Mouse (Mus musculus) forebrain, embryonic 11.5 days (tissue): ENCODE results near the gene Slc12a8. TPM values are rescaled to one million over a fixed set of nuclear protein-coding genes. Genes with fewer than 3 reads are reported as not detected.

Source experiments
- ATAC-seq: fragments of 200-750 bp; cut with Nextera tagmentation; replicated peaks from 2 replicates; pipeline ENCODE4 v1.8.0; 2017; ENCODE audit warnings: moderate TSS enrichment; ENCODE audit not compliant: low FRiP score
- DNase-seq: peaks from one replicate; pipeline ENCODE4 v3.0.0-alpha.2; 2017; ENCODE audit warnings: low spot score
- H3K27ac ChIP-seq: fragments of 300-500 bp; sonication (generic); 2 replicates; pipeline ENCODE4 v1.5.1; 2014; ENCODE audit warnings: low read depth, low read length
- H3K27me3 ChIP-seq: fragments of 300-500 bp; sonication (generic); 2 replicates; pipeline ENCODE4 v1.6.1; 2014; ENCODE audit warnings: mild to moderate bottlenecking, low read length, mixed read lengths; ENCODE audit not compliant: control insufficient read depth, insufficient read depth
- H3K36me3 ChIP-seq: fragments of 300-500 bp; sonication (generic); 2 replicates; pipeline ENCODE4 v1.6.1; 2014; ENCODE audit warnings: mild to moderate bottlenecking, low read length, moderate library complexity, mixed read lengths; ENCODE audit not compliant: control insufficient read depth, insufficient read depth
- H3K4me1 ChIP-seq: fragments of 300-500 bp; sonication (generic); replicated peaks from 2 replicates; pipeline ENCODE4 v1.6.1; 2014; ENCODE audit warnings: low read length, mixed read lengths; ENCODE audit not compliant: control insufficient read depth, insufficient read depth
- H3K4me2 ChIP-seq: fragments of 300-500 bp; sonication (generic); 2 replicates; pipeline ENCODE4 v1.6.1; 2014; ENCODE audit warnings: low read depth, mild to moderate bottlenecking, low read length, moderate library complexity, mixed read lengths; ENCODE audit not compliant: severe bottlenecking
- H3K4me3 ChIP-seq: fragments of 300-500 bp; sonication (generic); 2 replicates; pipeline ENCODE4 v1.5.1; 2014; ENCODE audit warnings: low read depth, low read length
- H3K9ac ChIP-seq: fragments of 300-500 bp; sonication (generic); 2 replicates; pipeline ENCODE4 v1.6.1; 2014; ENCODE audit warnings: low read length
- H3K9me3 ChIP-seq: fragments of 300-500 bp; sonication (generic); 2 replicates; pipeline ENCODE4 v1.6.1; 2016; ENCODE audit warnings: low read length, mixed read lengths; ENCODE audit not compliant: control insufficient read depth
- WGBS: fragments of 180-500 bp; shearing (Covaris S2); extraction: QIAGEN DNeasy Blood & Tissue Kit; methylation state at CpG from one replicate; pipeline ENCODE4 v1.1.7; 2014; 5-methylcytosine and 5-hydroxymethylcytosine counted together
- polyA plus RNA-seq: library from polyadenylated mRNA; unstranded; fragments of >200 nt; fragmentation: Nextera tagmentation; extraction: Ambion mirVana; gene quantifications from 2 replicates; pipeline ENCODE4 v1.2.1, GENCODE M21; 2014

The Slc12a8 gene
- polyA plus RNA-seq, 1 experiment from 2014 or later = 1.3 TPM

GRCm38 (mm10) chr16:33592286-33592685 is 75.2 kb downstream of the Slc12a8 start:
- no peak overlapping the region for H3K9ac ChIP-seq
- DNase-seq (no peak), ATAC-seq (no peak)
- no peaks in the 10 kb centered on the region for H3K36me3 ChIP-seq
- H3K9me3 ChIP-seq = no peaks in the 10 kb centered on the region
- WGBS = 92% methylated on average over 5 of the region's 5 CpGs
- no peak overlapping the region for H3K4me2 ChIP-seq
- H3K4me3 ChIP-seq = no peak overlapping the region
- H3K27ac ChIP-seq = no peak overlapping the region
- H3K4me1 ChIP-seq = peaks cover 11% of the 10 kb centered on the region
- H3K27me3 ChIP-seq = no peaks in the 10 kb centered on the region

GRCm38 (mm10) chr16:33593467-33593866 is 76.3 kb downstream of the Slc12a8 start:
- peak overlapping the region; percentile 32; the same call in 1 of the 2 replicates for H3K27ac ChIP-seq
- H3K4me1 ChIP-seq = peaks cover 11% of the 10 kb centered on the region
- H3K27me3 ChIP-seq = no peaks in the 10 kb centered on the region
- no peaks in the 10 kb centered on the region for H3K36me3 ChIP-seq
- DNase-seq (no peak), ATAC-seq (no peak)
- H3K9ac ChIP-seq = no peak overlapping the region
- H3K4me2 ChIP-seq = no peak overlapping the region
- 87% methylated on average over 7 of the region's 7 CpGs for WGBS
- no peak overlapping the region for H3K4me3 ChIP-seq
- no peaks in the 10 kb centered on the region for H3K9me3 ChIP-seq

- Histone ChIP-seq H3K9ac (no peak overlapping the region), H3K27ac (peak overlapping the region; percentile 57; the same call in 1 of the 2 replicates), H3K9me3 (no peaks in the 10 kb centered on the region), H3K36me3 (no peaks in the 10 kb centered on the region), H3K4me2 (no peak overlapping the region), H3K4me3 (no peak overlapping the region), H3K4me1 (peaks cover 11% of the 10 kb centered on the region), H3K27me3 (no peaks in the 10 kb centered on the region)
- DNase-seq (peak; percentile 71), ATAC-seq (peak; percentile 87)
- 36% methylated on average over 7 of the region's 7 CpGs for WGBS
Measured at GRCm38 (mm10) chr16:33594037-33594771, 77.1 kb downstream of the Slc12a8 start.

- peaks cover 11% of the 10 kb centered on the region for H3K4me1 ChIP-seq
- H3K9ac ChIP-seq = no peak overlapping the region
- H3K4me2 ChIP-seq = no peak overlapping the region
- 93% methylated on average over 6 of the region's 6 CpGs for WGBS
- H3K9me3 ChIP-seq = no peaks in the 10 kb centered on the region; the same call in 1 of the 2 replicates
- no peaks in the 10 kb centered on the region for H3K36me3 ChIP-seq
- ATAC-seq (no peak), DNase-seq (no peak)
- no peak overlapping the region for H3K4me3 ChIP-seq
- H3K27ac ChIP-seq = no peak overlapping the region
- H3K27me3 ChIP-seq = no peaks in the 10 kb centered on the region
Measured at GRCm38 (mm10) chr16:33595235-33595769, 78.2 kb downstream of the Slc12a8 start.

GRCm38 (mm10) chr16:33596213-33596612 is 79.1 kb downstream of the Slc12a8 start:
- Histone ChIP-seq H3K27ac (no peak overlapping the region), H3K4me3 (no peak overlapping the region), H3K9me3 (no peaks in the 10 kb centered on the region; the same call in 1 of the 2 replicates), H3K4me1 (peaks cover 11% of the 10 kb centered on the region), H3K9ac (no peak overlapping the region), H3K27me3 (no peaks in the 10 kb centered on the region), H3K4me2 (no peak overlapping the region), H3K36me3 (no peaks in the 10 kb centered on the region)
- 98% methylated on average over 4 of the region's 4 CpGs for WGBS
- no peak for DNase-seq
- ATAC-seq = no peak

- no peaks in the 10 kb centered on the region for H3K36me3 ChIP-seq
- no peak overlapping the region for H3K4me2 ChIP-seq
- H3K9me3 ChIP-seq = no peaks in the 10 kb centered on the region; the same call in 1 of the 2 replicates
- H3K9ac ChIP-seq = no peak overlapping the region
- H3K4me3 ChIP-seq = no peak overlapping the region
- 32% methylated on average over 5 of the region's 5 CpGs for WGBS
- no peak for ATAC-seq
- no peaks in the 10 kb centered on the region for H3K27me3 ChIP-seq
- no peak overlapping the region for H3K27ac ChIP-seq
- DNase-seq = no peak
- H3K4me1 ChIP-seq = no peaks in the 10 kb centered on the region
Measured at GRCm38 (mm10) chr16:33600216-33600615, 83.1 kb downstream of the Slc12a8 start.

- Histone ChIP-seq H3K9ac (no peak overlapping the region), H3K9me3 (no peaks in the 10 kb centered on the region; the same call in 1 of the 2 replicates), H3K36me3 (no peaks in the 10 kb centered on the region), H3K4me3 (no peak overlapping the region), H3K27me3 (no peaks in the 10 kb centered on the region), H3K27ac (no peak overlapping the region), H3K4me1 (no peaks in the 10 kb centered on the region), H3K4me2 (no peak overlapping the region)
- DNase-seq = no peak
- WGBS = 94% methylated on average over 8 of the region's 8 CpGs
- no peak for ATAC-seq
Measured at GRCm38 (mm10) chr16:33601299-33601698, 84.2 kb downstream of the Slc12a8 start.

GRCm38 (mm10) chr16:33605647-33606596 is 88.8 kb downstream of the Slc12a8 start:
- ATAC-seq (peak; percentile 93), DNase-seq (peak; percentile 89)
- Histone ChIP-seq H3K36me3 (no peaks in the 10 kb centered on the region), H3K27me3 (no peaks in the 10 kb centered on the region), H3K4me1 (peaks cover 8% of the 10 kb centered on the region; the same call in 1 of the 2 replicates), H3K4me3 (no peak overlapping the region), H3K4me2 (no peak overlapping the region), H3K27ac (peak overlapping the region; percentile 96), H3K9me3 (no peaks in the 10 kb centered on the region; the same call in 1 of the 2 replicates), H3K9ac (no peak overlapping the region)
- 6% methylated on average over 9 of the region's 9 CpGs for WGBS
